Mouse (Mus musculus) urinary bladder, postnatal 10 days (tissue): ENCODE measurements around the gene Smarcc1.
A peak's percentile ranks its signal among the peaks of the same experiment; 100 is the strongest.
"Not testable (repeated sequence)": the region's sequence is repeated elsewhere in the genome, so short reads cannot be mapped to it uniquely, and the experiment has no call there.

Experiments
- DNase-seq: peaks from one replicate; pipeline ENCODE4 v3.0.0; 2022; ENCODE audit warnings: low spot score

The Smarcc1 gene

DNA sequence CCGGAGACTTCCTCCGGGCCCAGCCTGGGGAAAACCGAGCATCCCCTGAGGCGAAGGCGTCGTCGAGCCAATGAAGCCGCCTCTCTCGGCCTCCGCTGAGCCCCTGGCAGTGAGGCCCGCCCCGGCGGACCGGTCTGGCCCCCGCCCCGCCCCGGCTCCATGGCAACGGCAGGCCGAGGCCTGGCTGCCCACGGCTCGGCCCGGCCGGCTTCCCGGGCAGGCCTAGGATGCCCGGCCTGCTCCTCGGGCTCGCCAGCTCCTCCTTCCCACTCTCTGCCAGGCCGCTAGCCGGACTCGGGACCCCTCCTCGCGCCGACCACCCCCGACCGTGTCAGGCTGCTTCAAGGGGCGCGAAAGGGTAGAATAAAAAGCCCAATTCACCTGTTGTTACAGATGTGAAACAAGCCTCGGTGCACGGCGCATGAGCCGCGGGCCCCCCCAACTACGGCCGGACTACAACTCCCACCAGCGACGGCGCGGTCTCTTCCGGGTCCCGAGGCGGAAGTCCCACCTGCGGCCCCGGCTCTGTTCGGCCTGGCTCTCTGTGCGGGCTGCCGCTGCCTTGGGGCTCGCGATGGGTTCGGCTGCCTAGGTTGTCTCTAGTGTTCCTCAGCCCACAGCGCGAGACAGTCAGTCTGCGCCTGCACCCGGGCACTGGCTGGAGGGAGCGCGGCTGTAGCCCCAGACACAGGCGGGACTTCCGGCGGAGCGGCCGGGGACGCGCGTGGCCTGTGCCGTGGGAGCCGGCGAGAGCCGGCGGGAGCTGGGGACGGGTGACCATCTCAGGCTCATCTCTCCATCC lies at the start of gene Smarcc1:
Gene Smarcc1, plus strand, starts transcription at position 732 of the 802 bp plus-strand sequence.
- peak; percentile 49 for DNase-seq

- DNase-seq: no peak
Measured at GRCm38 (mm10) chr9:110068745-110069144, 48.8 kb upstream of the Smarcc1 start.

DNA sequence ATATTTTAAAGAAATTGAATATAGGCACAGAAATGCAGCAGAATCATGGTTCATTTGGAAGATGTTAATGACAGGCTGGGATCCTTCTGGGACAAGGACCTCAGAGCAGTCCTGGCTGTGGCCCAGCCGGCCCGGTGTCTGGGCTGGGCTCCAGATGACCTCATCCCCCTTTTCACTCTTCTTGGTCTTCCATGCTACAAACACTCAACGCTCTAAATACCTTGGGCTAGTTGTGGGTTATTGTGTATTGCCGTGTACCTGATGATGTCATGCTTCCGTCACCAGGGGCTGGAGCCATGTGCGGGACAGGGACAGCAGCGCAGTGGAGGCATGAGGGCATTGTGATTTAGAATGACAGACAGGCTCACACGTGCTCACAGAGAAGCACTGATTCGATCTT lies 47.1 kb upstream of the Smarcc1 start:
- DNase-seq: no peak

DNA sequence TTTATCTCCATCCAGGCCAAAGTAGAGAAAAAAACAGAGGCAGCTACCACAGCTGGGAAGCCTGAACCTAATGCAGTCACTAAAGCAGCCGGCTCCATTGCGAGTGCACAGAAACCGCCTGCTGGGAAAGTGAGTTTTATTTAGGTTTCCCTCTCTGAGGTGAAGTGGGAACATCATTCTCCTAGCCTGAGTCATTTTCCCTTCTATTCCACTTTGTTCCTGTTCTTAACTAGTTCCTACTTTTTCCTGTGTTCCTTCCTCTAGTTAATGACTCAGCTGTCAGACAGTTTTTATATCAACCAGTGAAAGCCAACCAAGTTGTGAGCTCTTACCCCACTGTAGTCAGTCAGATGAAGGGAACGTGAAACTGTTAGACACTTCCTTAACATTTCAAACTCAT lies 46.5 kb upstream of the Smarcc1 start:
- DNase-seq: no peak

DNA sequence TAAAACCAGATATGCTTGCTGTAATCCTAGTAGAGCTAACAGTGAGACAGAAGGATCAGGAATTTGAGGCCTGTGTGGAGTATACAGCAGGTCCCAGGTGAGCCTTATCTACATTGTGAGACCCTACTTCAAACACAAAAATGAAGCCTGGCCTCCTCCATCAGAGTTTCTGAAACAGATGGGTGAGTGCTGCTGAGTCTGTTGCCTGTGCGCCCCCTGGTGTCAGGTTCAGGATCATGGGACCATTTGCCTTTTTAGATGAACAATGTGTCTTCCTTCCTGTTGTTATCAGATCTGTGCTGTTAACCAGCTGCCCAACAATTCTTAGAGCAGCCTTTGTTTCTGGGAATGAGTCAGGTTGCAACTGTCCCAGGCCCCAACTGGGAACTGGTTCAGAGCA lies 45.7 kb upstream of the Smarcc1 start:
- DNase-seq: no peak

- not testable (repeated sequence) for DNase-seq
Measured at GRCm38 (mm10) chr9:110076468-110076867, 41.0 kb upstream of the Smarcc1 start.

DNA sequence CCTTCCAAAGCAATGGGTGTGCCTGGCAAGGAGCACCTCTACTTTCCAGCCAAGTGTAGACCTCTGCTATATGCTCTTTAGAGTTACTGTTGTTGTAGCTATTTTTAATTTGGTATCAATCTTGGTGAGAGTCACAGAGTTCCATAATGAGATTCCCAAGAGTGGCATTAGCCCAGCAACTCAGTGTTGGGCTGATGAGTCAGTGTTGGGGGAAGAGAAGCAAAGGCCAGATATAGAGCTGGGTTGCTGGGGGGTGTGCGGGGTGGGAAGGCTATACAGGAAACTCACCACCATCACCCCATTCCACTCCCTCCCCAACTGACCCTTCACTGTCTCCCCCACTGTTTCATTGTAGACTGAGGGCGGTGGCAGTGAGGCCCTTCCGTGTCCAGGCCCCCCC lies 36.4 kb upstream of the Smarcc1 start:
- no peak for DNase-seq

DNA sequence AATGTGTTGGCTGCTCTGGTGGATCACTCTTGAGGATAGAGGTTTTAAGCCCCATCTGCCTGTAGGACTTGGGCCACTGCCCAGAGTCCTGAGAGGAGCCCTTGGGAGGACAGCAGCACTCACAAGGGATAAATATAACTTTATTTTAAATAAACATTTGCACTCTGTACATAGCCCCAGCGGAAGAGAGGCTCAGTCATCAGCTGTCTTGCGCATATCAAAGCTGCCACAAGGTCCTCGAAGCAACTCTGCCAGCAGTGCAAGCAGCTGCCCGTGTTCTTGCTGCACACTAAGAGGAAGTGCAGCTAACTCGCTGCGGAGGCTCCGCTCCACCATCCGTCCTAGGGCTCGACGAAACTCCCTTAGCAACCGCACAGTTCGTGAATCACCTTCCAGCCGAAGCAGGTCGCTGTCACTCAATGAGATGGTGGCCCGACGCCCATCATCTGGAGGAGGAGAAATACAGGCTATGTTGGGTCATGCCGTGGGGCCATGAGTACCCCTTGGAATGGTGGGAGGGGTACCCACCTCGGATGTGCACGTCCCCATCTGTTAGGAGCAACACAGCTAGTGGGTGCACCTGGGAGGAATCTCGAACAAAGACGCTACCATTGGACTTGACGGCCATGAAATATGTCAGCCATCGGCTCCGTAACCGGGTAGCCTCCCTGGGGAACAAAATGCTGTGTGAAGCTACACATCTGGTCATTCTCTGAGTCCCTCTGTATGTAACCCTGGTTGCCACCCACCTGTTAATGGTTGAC lies 33.1 kb upstream of the Smarcc1 start:
- no peak for DNase-seq

- no peak for DNase-seq
Measured at GRCm38 (mm10) chr9:110085693-110086092, 31.8 kb upstream of the Smarcc1 start.

GRCm38 (mm10) chr9:110093303-110093702 lies 24.2 kb upstream of the Smarcc1 start:
- DNase-seq: no peak

- no peak for DNase-seq
Measured at GRCm38 (mm10) chr9:110094761-110095160, 22.7 kb upstream of the Smarcc1 start.

DNA sequence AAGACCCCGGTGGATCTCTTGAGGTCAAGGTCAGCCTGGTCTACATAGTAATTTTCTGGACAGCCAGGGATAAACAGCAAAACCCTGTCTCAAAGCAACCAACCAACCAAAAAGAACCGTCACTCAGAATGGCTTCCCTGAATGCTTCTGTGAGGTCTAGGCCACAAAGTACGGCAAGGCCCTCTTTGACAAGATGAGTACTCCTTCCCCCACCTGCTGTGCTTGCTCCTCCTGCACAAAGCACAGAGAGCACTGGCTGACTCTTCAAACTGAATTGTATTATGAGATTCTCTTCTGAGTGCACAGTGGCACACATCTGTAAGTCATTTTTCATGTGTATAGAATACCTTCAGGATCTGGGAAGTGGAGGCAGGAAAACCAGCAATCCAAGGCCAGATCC lies 19.7 kb upstream of the Smarcc1 start:
- no peak for DNase-seq

DNA sequence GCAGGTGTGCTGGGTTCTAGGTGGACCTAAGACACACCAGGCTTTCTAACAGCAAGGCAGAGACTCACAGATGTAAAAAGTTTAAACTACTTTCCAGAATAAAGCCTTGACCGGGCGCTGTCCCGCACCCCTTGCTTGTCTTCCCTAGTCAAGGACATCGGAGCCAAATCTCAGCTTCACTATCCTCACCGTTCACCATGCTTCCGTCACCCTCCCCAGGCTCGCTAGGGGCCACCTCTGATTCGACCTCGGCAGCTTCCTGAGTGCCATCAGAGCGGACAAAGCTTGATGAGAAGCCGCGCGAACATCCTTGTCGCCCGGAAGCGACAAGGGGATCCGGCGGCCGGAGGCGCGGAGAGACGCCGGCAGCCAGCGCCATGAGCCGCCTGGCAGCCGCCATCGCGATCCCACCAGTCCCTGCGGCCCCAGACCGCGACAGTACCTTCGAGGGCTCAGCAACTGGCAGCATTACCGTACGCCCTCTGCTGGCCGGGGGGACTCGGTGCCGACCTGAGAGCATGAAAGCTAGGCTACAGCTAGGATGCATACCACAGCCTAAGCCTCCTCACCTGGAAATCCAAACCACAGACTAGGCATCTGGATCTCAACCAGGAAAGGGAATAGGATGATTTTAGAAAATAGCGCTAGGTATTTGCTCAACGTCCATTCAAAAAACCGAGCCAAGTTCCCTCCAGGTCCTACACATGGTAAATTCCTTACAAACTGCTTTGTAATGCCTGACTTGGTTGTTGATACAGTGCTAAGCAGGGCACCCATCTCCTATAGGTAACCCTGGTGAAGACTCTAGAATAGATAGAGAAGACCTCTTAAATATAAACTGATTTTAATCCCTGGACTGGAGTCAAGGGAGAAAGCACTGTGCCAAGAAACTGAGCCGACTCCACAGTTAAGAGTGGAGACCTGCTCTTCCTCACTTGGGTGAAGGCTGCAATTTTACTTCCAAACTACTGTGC lies 16.6 kb upstream of the Smarcc1 start:
- DNase-seq: peak; percentile 75

- DNase-seq: no peak
Measured at GRCm38 (mm10) chr9:110116353-110116976, 1.0 kb upstream of the Smarcc1 start.

DNA sequence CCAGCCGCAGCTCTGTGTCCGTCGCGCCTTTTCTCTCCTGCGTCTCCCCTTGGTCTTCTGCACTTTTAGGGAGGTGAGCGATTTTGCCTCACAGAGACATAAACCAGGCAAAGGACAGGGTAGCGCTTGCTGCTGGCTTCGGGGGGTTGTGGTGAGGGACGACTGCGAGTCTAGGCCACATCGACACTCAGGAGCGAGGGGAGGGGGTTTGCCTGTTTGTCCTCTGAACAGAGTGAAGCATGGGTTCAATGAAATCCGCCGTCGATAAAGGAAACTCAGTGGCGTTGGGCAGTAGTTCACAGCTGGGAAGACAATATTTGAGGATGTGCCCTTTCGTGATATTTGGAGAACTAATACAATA lies 251 bp downstream of the Smarcc1 start, which contains the start of gene Dhx30:
Gene Dhx30, minus strand, starts transcription at position 52 of the 361 bp plus-strand sequence.
- DNase-seq: no peak

DNA sequence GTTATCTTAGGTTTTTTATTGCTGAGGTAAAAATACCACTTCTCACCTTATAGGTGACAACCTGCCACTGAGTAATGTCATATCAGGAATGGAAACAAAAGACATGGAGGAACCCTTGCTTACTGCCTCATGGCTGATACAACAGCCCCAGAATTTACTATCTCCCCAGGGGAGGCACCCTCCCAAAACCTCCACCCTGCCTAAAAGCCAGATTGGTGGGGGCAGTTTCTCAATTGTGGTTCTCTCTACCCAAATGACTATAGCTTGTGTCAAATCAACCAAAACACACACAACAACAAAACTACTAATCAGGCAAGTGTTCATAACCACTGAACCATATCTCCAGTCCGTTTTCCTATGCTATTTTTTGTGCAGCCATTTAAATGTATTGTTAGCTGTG lies 741 bp downstream of the Smarcc1 start:
- no peak for DNase-seq

- no peak for DNase-seq
Measured at GRCm38 (mm10) chr9:110121424-110121823, 3.9 kb downstream of the Smarcc1 start.

- no peak for DNase-seq
Measured at GRCm38 (mm10) chr9:110123322-110123721, 5.8 kb downstream of the Smarcc1 start.

DNA sequence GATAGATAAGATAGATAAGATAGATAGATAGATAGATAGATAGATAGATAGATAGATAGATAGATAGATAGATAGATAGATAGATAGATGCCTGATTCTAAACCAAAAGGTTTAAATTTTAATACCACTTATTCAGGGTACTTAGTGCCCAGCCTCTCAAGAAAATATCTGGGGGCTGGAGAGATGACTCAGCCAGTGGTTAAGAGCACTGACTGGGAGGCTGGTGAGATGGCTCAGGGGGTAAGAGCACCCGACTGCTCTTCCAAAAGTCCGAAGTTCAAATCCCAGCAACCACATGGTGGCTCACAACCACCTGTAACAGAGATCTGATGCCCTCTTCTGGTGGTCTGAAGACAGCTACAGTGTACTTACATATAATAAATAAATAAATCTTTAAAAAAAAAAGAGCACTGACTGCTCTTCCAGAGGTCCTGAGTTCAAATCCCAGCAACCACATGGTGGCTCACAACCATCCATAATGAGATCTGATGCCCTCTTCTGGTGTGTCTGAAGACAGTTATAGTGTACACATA lies 6.6 kb downstream of the Smarcc1 start:
- DNase-seq: not testable (repeated sequence)

DNA sequence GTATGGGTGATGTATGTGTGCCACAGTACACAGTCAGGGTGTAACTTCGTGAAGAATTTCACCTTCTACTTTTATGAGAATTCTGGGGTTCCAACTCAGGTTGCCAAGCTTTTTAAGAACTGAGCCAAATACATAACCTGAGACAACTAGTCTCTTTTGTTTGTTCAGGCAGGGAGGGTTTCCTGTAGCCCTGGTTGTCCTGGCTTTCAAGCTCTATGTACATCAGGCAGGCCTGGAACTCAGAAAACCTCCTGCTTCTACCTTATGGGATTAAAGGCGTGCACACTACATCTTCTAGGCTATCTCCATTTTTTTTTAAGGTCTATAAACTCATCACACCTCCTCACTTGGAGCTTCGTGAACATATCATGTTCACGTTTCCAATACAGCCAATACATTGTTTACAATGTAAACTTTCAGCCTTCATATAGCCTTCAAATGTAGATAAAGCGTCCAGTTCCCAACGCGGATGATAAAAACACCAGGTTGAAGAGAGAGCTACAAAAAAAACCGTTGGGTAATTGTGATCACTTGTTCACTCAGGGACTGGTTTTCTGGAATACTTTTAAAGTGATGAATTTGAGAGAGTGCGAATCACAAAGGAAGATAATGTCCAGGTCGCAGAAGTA lies 13.5 kb downstream of the Smarcc1 start:
- no peak for DNase-seq
